Mouse (Mus musculus) c-Kit-positive CD71-negative TER-119-negative erythroid progenitor cells, embryonic 14.5 days (primary cell): ENCODE results near the gene Patj.
"Not testable (repeated sequence)": the region's sequence is repeated elsewhere in the genome, so short reads cannot be mapped to it uniquely, and the experiment has no call there.

Experiments
- DNase-seq: peaks from one replicate; pipeline ENCODE4 v3.0.0-alpha.2; 2013; ENCODE audit warnings: low read depth

Patj gene

DNA sequence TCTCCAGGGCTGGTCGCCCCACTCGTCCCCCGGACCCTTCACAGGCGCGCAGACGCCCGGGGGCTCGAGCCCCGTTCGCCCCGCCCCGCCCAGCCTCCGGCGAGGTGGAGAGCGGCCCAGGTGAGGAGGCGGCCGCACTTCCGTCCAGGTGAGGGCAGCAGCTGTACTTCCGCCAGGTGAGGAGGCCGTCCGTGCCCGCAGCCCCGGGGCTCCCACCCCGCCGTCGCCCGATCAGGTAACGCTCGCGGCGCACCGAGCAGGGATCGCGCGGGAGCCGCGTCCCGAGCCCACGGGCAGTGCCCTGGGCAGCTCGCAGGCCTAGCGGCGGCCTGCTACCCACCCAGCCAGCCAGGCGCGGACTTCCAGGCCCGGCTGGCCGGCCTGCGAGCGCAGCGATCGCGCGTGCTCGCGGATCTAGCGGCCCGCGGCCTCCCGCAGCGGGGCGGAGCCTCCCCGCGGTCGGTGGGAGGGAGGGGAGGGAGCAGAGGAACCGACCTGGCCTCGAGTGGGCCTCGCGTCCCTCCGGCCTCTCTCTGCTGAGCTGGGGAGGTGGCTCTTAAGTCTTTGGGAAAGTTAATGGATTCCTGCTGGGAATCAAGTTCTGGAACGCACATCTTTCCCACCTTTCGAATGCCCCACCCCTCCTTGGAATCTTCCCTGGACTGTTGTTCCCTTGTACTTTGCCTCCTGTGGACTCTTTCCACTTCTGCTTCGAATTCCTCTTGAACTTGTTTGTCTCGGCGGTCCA is at the start of gene Patj:
TSS of gene Patj (plus strand) at position 96 of the 748 bp plus-strand sequence.
- DNase-seq, result no peak

DNA sequence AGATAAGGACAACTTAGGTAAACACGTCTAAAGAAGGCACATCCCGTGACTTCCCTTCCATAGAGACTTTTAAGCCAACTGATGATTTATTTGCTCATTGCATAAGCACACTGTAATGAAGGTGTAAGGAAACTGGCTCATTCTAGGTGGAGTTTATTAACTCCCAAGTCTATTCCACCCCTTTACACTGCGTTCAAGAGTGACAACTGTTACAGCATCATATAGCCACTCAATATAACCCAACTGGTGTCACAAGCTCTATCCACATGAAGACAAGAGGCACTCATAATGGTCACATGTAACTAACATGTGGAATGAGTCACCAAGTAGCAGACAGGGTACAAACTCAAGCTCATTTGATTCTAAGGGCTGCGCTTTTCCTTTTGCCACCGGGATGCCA is 47.0 kb upstream of the Patj start:
- DNase-seq, result no peak

DNA sequence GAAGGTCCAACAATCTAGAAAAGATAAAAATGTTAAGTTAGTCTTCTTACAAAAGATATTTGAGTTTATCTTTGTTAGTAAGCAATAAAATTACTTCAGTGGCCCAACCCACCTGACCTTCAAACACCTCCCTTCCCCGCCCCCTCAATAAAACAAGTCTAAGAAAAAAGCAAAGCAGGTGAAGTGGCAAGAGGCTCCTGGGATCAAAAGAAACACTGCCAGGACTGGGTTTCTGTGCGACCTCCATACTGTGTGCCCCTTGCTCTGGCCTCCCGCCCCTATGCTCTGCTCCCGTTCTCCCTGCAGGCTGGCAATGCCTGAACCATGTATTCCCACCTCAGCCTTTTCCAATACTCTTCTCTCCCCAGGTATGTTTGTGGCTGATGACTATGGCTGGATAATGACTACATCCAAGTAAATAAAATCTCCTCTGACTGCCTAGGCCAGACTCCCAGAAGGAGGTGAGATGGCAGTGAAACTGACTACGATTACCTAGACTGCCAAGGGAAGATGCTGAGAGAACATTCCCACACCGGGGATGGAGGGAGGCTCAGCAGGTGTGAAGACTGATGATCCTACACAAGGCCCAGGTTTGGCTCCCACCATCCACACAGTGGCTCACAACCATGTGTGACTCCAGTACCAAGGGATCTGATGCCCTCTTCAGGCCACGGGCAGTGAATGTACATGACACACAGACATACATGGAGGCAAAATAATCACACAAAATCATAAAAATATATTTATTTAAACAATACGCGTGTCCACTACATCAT is 37.4 kb upstream of the Patj start:
- DNase-seq, result no peak

DNA sequence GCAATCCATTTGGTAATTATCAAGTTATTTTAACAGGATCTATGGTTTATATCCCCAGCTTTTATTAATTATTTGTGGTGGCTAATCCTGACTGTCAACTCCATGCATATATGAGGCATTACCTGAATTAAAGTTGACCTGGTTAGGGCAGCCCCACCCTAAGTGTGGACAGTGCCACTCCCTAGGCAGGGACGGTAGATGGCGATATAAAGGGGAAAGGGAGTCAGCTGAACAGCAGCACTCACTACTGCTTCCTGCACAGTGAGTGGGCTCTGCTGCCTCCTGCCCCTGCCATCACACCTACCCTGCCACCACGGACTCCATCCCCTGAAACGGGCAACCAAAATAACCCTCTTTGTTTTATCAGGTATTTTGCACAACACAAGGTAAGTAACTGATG is 20.2 kb upstream of the Patj start:
- DNase-seq, result no peak

DNA sequence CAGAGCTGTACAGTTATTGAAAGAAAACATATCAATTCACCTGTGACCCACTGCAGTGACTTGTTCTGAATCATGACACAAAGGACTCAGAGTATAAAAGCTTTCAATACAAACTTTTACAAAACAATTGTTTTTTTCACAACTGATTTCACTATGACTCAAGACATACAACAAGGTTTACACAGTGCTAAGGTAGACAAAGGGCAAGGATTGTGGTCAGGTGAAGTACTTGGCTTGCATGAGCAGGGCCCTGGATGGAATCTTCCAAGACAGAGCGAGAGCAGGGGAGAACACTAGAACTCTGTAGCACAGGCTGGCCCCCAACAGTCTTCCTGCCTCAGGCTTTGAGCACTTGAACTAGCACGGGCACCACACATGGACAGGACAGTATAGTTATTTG is 18.6 kb upstream of the Patj start:
- no peak for DNase-seq

DNA sequence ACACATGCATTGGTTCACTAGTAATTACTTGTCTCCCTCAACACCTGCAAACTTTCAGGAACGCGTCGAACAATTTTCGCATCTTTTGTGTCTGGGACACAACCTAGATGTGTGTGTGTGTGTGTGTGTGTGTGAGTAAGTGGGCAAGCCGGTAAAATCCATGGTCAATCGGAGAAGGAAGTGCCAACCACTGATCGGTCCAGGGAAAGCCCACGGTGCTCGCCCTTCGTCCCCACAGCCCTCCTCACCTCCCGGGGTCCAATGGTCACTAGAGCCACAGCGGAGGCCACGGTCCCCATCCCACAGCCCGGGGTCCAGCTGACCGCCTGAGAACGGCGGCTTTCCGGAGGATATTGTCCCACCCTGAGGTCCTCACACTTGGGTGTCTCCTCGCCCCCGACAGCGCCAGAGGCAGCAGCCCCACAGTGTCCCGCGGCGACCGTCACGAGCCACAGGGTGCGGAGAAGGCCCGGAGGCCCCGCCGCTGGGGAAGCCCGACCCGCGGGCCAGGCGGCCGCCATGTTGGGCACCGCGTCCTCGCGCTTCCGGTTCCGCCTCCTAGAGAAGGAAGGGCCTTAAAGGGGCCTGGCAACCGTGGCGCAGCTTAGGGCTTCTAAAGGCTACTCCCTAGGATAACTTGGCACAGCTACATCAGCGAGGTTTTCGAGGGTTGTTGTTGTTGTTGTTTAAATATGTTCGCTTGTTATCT is 12.7 kb upstream of the Patj start, which contains the start of gene Tm2d1:
TSS of gene Tm2d1 (minus strand) at position 591 of the 709 bp plus-strand sequence.
- DNase-seq, result peak; percentile 48

DNA sequence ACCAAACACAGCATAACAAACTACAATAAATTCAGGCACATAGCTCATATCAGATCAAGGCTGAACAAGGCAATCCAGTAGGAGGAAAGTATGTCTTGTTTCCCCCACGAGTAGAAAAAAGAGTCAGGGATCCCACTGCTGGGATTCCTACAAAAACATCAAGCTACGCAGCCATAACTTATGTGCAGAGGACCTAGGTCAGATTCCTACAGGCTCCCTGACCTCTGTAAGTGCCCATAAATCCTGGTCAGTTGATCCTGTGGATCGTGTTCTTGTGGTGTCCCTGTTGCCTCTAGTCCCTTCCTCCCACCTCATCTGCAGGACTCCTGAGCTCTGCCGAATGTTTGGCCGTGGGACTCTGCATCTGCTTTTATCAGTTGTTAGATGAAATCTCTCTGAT is 10.5 kb upstream of the Patj start:
- DNase-seq, result no peak

DNA sequence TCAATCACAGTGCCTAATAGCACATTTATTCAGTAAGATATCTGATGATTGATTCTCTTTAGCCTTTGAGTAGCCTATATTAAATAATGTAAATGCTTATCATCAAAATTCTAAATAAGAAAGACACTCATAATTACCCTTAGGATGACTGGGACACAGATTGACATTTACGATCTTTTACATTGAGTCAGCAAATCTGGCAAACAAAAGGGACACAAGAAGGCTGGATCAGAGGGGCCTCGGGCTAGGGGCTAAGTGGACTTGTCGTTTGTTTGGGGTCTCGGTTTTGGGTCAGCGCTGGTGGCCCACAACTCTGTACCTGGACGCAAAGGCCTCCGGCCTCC is 267 bp upstream of the Patj start:
- DNase-seq, result no peak

DNA sequence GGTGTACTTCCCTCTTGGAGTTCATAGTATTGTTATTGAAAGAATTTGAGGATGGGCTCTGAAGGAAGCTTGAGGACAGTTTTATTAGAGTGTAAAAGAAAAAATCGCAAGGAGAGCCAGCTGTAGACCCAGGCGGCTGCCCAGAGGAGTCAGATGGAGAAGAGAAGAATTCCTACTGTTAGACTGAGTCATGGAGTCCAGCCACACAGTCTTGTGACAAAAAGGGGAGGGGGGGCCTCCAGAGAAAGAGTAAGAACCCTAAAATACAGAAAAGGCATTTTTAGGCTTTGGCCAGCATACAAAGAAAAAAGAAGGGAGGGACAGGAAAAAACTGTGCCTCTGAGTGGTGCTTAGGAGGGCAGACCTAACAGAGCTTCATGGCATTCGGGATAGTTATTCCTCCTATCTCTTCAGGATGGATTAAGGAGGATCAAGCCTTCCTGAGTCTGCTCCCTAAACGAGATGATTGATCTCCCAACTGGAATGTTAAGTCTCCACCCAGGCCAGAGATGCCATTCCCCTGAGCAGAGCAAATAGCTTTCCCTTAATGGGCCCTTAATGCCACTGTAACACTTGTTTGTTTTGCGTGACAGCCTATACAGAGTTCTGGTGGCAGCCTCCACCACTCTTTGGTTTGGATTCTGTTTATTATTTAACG is 5.5 kb downstream of the Patj start:
- DNase-seq, result no peak

DNA sequence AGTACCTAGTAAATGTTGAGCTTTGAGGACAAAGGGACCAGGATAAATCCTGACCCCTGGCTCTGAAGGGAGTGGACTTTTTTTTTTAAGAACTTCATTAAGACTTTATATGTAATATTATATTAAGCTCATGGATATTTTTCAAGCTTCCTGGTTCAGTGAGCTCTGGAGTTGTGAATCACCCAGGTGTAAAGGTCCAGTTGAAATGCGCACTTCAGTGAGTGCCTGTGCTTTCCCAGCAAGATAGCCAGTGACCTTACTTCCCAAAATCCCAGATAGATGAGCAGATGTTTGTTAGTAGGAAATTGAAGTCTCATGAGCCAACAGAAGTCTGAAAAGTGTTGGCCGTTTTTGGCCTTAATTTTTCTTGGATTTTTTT is 6.0 kb downstream of the Patj start:
- DNase-seq, result no peak

DNA sequence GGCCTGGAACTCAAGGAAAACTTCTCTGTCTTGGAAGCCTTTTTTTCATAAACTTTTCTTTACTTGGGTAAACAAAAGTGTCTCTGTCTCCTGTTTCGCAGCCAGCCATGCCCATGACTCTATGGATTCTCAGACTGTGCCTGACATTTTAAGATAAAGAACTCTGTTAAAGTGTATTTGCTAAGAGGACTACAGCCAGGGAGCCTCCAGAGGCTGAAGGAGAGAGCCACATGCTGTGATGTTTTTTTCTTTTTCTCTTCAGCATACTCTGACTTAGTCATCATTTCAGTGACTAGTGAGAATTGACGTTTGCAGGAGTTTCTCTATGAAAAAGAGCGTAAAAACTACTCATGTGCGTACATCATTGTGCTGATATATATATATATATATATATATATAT is 7.9 kb downstream of the Patj start:
- DNase-seq, result no peak

DNA sequence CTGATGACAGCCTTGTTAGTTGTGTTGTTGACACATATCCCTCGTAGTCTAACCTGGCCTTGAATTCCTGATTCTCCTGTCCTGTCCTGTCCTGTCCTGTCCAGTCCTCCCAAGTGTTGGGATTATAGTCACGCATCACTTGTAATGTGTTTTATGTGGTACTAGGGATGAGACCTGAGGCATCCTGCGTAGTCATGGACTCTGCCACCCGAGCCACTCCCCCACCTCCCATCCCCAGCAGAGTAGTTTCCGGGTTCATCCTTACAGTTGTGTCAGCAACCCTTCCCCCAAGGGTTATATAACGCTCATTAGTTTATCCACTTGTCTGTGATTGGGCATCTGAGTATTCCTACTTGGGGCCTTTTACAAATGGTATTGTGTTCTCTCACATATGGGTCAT is 8.8 kb downstream of the Patj start:
- DNase-seq, result no peak

DNA sequence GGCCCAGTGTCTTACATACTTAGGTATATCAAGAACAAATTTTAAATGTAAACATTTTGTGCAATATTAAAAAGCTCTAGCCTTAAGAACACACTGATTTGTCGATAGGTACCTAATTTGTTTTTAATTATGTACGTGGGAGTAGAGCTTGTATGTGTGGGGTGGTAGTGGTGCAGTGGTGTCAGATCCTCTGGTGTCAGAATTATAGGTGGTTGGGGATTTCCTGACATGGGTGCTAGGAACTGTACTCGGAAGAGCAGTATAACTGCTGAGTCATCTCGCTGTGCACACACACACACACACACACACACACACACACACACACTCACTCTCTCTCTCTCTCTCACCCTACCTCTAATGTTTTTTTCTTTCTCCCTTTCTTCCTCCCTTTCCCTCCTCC is 12.9 kb downstream of the Patj start:
- DNase-seq, result no peak

DNA sequence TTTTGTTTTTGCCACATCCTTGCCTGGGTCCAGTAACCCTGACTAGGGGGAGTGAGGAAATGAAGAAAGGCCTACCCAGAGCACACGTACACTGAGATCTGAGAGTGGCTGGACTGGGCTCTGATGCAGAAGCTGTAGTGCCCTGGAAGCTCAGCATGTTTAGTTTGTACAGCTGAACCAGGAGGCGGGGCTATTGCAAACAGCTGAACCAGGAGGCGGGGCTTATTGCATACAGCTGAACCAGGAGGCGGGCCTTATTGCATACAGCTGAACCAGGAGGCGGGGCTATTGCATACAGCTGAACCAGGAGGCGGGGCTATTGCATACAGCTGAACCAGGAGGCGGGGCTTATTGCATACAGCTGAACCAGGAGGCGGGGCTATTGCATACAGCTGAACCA is 19.6 kb downstream of the Patj start:
- not testable (repeated sequence) for DNase-seq

DNA sequence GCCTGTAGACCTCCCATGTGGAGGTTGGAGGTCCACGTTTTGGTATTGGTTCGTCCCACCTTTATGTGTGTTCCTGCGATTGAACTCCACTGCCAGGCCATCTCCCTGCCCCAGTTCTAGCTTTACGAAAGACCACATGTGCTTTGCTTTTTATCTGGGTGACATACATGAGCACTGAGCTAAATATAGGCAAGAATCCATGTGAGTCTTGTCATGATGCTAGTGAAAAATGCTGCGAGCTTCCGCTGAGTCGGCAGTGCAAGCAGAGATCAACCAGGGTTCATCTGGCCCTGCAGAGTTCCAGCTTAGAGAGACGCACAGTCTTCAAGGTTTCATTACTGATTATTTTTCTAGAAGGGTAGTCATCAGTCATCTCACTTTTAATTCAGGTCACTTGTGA is 32.8 kb downstream of the Patj start:
- no peak for DNase-seq

DNA sequence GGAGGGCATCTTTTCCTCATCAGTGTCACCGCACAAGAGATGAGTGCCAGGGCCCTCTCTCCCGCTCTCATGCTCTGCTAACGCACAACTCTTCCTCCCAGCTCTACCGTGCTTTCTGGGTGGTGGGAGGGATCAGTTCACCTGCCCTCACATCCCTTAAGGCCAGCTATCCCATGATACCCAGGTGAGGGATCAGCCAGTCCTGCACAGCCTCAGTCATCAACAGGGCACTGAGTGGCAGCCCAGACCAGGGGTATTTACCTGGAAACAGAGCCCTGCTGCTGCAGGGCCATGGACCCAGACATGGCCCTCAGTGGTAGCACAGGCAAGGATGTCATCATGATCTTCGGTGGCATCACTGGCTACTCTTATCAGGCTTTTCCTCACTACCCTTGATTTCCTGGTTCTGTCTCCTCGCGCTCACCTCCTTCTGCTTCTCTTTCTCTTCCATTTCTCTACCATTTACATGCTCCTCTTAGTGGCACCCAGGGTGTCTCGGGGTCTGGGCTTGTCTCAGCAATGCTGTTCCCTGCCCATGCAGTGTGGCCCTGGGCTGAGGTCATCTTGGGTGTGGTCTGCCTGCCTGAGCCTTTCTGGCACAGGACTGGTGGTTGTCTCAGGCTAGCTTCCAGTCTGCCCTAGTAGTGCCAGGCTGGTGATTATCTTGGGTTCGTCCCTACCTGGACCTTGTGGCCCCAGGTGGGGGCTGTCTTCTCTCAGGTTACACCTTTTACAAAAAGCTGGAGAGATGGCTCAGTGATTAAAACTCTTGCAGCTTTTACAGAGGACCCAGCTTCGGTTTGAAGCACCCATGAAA is 40.3 kb downstream of the Patj start:
- no peak for DNase-seq

DNA sequence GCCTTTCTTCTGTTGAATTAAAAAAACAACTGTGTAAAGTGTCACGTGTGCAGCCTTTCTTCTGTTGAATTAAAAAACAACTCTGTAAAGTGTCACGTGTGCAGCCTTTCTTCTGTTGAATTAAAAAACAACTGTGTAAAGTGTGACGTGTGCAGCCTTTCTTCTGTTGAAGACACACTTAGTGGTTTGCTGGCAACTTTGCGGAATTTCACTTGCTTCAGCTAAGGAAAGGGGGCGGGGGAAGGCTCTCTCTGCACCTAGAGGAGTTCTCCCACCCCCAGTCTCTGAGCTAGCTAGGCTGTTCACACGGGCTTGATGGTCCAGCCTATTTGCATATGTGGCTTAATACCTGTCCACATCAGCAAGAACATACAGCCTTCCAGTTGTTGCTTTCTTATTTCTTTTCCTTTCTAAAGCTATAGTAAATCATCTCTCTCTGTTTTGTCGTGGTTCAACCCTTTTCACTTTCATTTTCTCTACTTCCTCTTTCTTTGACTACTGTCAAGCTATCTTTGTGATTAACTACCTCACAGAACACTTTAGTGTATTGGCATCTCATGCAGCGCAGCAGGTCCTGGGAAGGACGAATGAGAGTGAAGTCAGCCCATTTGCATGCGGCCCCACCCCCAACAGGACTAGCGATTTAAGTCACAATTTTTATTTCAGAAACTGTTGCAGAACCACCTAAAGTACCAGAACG is 41.2 kb downstream of the Patj start:
- peak; percentile 47 for DNase-seq

DNA sequence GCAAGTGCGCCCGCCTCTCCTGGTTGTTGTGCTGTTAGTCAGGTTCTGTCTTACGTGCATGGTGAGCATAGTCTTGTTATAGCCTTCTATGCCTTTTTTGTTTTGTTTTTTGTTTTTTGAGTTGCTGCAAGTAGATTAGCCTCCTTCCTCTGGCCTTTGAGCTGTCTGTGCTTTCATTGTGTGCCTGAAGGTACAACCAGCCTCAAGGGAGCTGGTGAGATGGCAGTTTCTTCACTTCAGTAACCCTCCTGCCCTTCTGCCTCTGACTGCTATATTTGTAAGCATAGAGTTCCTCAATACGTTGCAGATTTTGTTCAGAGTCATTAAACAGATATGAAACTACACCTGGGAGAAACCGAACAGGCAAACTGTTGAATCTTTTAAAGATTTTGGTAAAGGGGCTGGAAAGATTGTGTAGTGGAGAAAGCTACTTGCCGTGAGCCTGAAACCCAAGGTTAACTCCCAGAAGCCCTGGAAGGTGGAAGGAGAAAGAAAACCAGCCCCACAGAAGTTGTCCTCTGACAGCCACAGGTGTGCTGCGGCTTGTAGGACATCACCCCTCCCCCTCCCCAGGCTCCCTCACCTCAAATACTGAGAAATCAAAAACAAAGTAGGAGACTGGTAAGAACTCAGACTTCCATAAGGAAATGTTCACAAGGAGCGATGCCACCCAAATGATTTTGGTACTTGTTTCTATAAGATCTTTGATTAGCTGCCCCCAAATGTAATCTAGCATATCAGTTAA is 43.8 kb downstream of the Patj start:
- DNase-seq, result no peak

DNA sequence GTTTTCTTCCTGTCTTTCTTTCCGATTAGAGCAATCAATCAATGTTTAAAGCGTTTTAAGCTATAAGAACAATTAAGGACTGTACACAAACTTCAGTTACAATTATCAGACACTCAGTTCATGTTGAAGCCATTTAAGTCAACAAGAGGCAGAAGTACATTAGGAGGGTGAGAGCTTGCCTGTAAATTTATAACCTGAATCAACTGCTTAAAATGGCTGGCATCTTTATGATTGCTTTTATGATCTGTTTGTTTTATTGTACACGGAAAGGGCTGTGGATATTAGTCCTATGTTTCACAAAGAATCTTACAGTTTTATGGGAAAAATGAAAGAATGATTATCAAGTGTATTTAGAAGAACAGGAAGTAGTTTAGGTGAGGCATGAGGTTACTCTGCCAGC is 45.7 kb downstream of the Patj start:
- DNase-seq, result no peak

DNA sequence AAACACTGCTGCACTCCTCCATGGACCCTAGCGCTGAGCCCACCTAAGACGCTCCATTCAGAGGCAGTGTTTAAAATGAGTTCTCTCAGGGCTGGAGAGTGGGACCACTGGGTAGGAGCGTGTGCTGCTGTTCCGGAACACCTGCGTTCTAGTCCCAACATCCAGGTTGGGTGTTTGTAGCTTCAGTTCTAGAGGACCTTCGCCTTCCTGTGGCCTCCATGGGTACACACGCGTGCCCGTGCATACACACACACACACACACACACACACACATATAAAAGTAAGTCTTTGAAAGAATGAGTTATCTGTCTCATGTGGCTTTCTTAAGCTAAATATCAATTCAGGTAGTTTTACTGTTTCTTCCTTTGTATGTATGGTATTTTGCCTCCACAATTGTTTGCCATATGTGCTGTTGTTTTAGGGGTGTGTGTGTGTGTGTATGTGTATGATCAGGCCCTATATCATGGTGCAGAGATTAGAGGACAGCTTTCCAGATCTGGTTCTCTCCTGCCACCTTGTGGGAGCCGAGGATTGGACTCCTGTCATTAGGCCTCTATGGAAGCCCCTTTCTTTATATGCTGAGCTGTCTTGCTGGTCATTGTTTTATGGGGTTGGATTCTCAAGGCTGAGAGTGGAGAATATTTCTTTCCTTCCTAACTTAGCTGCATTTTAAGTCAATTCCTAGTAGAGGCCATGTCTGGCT is 49.0 kb downstream of the Patj start:
- DNase-seq, result no peak
